Mouse (Mus musculus) limb, embryonic 14.5 days (tissue): ENCODE measurements around the gene Epn1. TPM values are rescaled to one million over a fixed set of nuclear protein-coding genes. Genes with fewer than 3 reads are reported as not detected.

Experiments
- ATAC-seq: fragments of 200-750 bp; cut with Nextera tagmentation; 2 replicates; pipeline ENCODE4 v1.8.0; 2017; ENCODE audit warnings: low read depth, moderate number of reproducible peaks, moderate TSS enrichment; ENCODE audit not compliant: low FRiP score
- DNase-seq: peaks from one replicate; pipeline ENCODE4 v3.0.0-alpha.2; 2015; ENCODE audit warnings: low spot score
- H3K27ac ChIP-seq: fragments of 300-500 bp; sonication (generic); replicated peaks from 2 replicates; pipeline ENCODE4 v1.5.1; 2014; ENCODE audit warnings: low read depth, mild to moderate bottlenecking, low read length, moderate library complexity, mixed read lengths
- H3K27me3 ChIP-seq: fragments of 300-500 bp; sonication (generic); 2 replicates; pipeline ENCODE4 v1.6.1; 2014; ENCODE audit warnings: low read length, mixed read lengths; ENCODE audit not compliant: control insufficient read depth, insufficient read depth
- H3K36me3 ChIP-seq: fragments of 300-500 bp; sonication (generic); 2 replicates; pipeline ENCODE4 v1.6.1; 2014; ENCODE audit warnings: mild to moderate bottlenecking, low read length, moderate library complexity, mixed read lengths; ENCODE audit not compliant: control insufficient read depth, insufficient read depth
- H3K4me1 ChIP-seq: fragments of 300-500 bp; sonication (generic); 2 replicates; pipeline ENCODE4 v1.6.1; 2014; ENCODE audit warnings: antibody characterized with exemption, low read length, mixed read lengths; ENCODE audit not compliant: control insufficient read depth, insufficient read depth
- H3K4me2 ChIP-seq: fragments of 300-500 bp; sonication (generic); replicated peaks from 2 replicates; pipeline ENCODE4 v1.6.1; 2014; ENCODE audit warnings: low read depth, mild to moderate bottlenecking, low read length, moderate library complexity; ENCODE audit not compliant: severe bottlenecking
- H3K4me3 ChIP-seq: fragments of 300-500 bp; sonication (generic); replicated peaks from 2 replicates; pipeline ENCODE4 v1.5.1; 2014; ENCODE audit warnings: low read length
- H3K9ac ChIP-seq: fragments of 300-500 bp; sonication (generic); 2 replicates; pipeline ENCODE4 v1.6.1; 2014; ENCODE audit warnings: mild to moderate bottlenecking, low read depth, low read length, moderate library complexity; ENCODE audit not compliant: severe bottlenecking
- H3K9me3 ChIP-seq: fragments of 300-500 bp; sonication (generic); 2 replicates; pipeline ENCODE4 v1.6.1; 2016; ENCODE audit warnings: low read length; ENCODE audit not compliant: control insufficient read depth
- POLR2A ChIP-seq: fragments of 200-500 bp; IDR thresholded peaks from 2 replicates; pipeline ENCODE4 v1.8.0; 2012; ENCODE audit warnings: inconsistent platforms, mild to moderate bottlenecking, moderate library complexity, borderline replicate concordance; ENCODE audit not compliant: insufficient read depth, insufficient read length; ENCODE audit errors: extremely low read depth
- WGBS: fragments of 180-500 bp; shearing (Covaris S2); extraction: QIAGEN DNeasy Blood & Tissue Kit; methylation state at CpG from one replicate; pipeline ENCODE4 v1.1.7; 2014; 5-methylcytosine and 5-hydroxymethylcytosine counted together
- polyA plus RNA-seq, 2 experiments: library from polyadenylated mRNA; depleted of rRNA in 1 of 2; stranded (reverse) in 1 of 2; unstranded in 1 of 2; fragments of >200 nt; fragmentation: Nextera tagmentation in 1 of 2; extraction: Ambion mirVana in 1 of 2; gene quantifications; 2 replicates each; pipeline versions ENCODE4 v1.2.1 to v1.2.3; 2012 to 2014

Epn1 gene
- polyA plus RNA-seq, 2 experiments: 69.1 to 119 TPM

GRCm38 (mm10) chr7:5085512-5085911 lies 5.5 kb downstream of the Epn1 start:
- ATAC-seq (no peak), DNase-seq (no peak)
- H3K27ac ChIP-seq: no peak overlapping the region
- no peak overlapping the region for H3K4me3 ChIP-seq
- peaks cover 52% of the 10 kb centered on the region for H3K36me3 ChIP-seq
- no peak overlapping the region for H3K4me2 ChIP-seq
- TF ChIP-seq POLR2A: no peak
- 92% methylated on average over 1 of the region's 1 CpGs for WGBS
- H3K4me1 ChIP-seq: peaks cover 10% of the 10 kb centered on the region; the same call in 1 of the 2 replicates
- H3K9me3 ChIP-seq: no peaks in the 10 kb centered on the region
- H3K27me3 ChIP-seq: no peaks in the 10 kb centered on the region
- no peak overlapping the region for H3K9ac ChIP-seq

DNA sequence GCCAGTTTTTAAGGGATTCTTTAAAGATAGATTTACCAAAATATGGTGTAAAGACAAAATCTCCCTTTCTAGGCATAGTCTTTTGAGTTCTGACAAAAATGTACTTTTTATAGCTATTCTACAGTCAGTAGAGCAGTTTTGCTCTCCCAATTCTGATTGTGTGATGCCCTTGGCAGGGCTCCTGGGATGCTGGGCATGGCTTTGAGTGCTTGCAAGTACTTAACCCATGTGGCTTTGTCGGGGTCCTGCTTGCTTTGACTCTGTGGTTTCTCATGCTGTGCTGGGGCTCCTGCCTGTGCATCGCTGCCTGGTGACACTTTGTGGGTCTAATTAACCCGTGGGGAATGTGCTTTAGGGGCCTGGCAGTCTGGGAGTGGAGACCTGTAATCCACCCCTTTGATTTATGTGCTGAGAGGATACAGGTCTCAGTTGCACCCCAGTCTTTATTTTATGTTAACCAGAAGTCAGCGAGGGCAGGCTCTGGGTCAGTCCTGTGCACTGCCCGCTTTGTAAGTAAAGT lies 6.9 kb downstream of the Epn1 start:
- H3K4me3 ChIP-seq: no peak overlapping the region
- H3K9ac ChIP-seq: 0 out of 2 replicates have a peak overlapping the region, but pooled peaks have one; percentile 12
- no peaks in the 10 kb centered on the region for H3K27me3 ChIP-seq
- WGBS: 20% methylated on average over 5 of the region's 5 CpGs
- no peaks in the 10 kb centered on the region for H3K9me3 ChIP-seq
- ATAC-seq (no peak), DNase-seq (no peak)
- H3K4me2 ChIP-seq: no peak overlapping the region
- H3K36me3 ChIP-seq: peaks cover 61% of the 10 kb centered on the region
- no peaks in the 10 kb centered on the region for H3K4me1 ChIP-seq
- TF ChIP-seq POLR2A: no peak
- H3K27ac ChIP-seq: no peak overlapping the region

- H3K9me3 ChIP-seq: no peaks in the 10 kb centered on the region
- no peak overlapping the region for H3K27ac ChIP-seq
- no peaks in the 10 kb centered on the region for H3K27me3 ChIP-seq
- H3K36me3 ChIP-seq: peaks cover 67% of the 10 kb centered on the region
- H3K4me2 ChIP-seq: no peak overlapping the region
- no peak overlapping the region for H3K9ac ChIP-seq
- no peak for ATAC-seq
- DNase-seq: no peak
- no peak overlapping the region for H3K4me3 ChIP-seq
- no peak for TF ChIP-seq POLR2A
- no peaks in the 10 kb centered on the region for H3K4me1 ChIP-seq
- 85% methylated on average over 4 of the region's 4 CpGs for WGBS
Observed at GRCm38 (mm10) chr7:5087886-5088285, 7.9 kb downstream of the Epn1 start.

GRCm38 (mm10) chr7:5089853-5090252 lies 9.8 kb downstream of the Epn1 start:
- Histone ChIP-seq H3K4me1 (no peaks in the 10 kb centered on the region), H3K27ac (no peak overlapping the region), H3K4me3 (no peak overlapping the region), H3K9ac (no peak overlapping the region), H3K36me3 (peaks cover 69% of the 10 kb centered on the region), H3K9me3 (no peaks in the 10 kb centered on the region), H3K27me3 (no peaks in the 10 kb centered on the region), H3K4me2 (no peak overlapping the region)
- DNase-seq: no peak
- 94% methylated on average over 15 of the region's 15 CpGs for WGBS
- ATAC-seq: no peak
- no peak for TF ChIP-seq POLR2A

GRCm38 (mm10) chr7:5091008-5091728 lies 11.1 kb downstream of the Epn1 start:
- H3K4me1 ChIP-seq: no peaks in the 10 kb centered on the region
- H3K27me3 ChIP-seq: no peaks in the 10 kb centered on the region
- no peak overlapping the region for H3K4me2 ChIP-seq
- 94% methylated on average over 15 of the region's 15 CpGs for WGBS
- no peak overlapping the region for H3K27ac ChIP-seq
- H3K36me3 ChIP-seq: peaks cover 79% of the 10 kb centered on the region
- H3K4me3 ChIP-seq: no peak overlapping the region
- H3K9me3 ChIP-seq: no peaks in the 10 kb centered on the region
- TF ChIP-seq POLR2A: no peak
- no peak for ATAC-seq
- no peak for DNase-seq
- no peak overlapping the region for H3K9ac ChIP-seq

- no peaks in the 10 kb centered on the region for H3K27me3 ChIP-seq
- DNase-seq (no peak), ATAC-seq (no peak)
- TF ChIP-seq POLR2A: no peak
- no peak overlapping the region for H3K4me3 ChIP-seq
- H3K4me1 ChIP-seq: no peaks in the 10 kb centered on the region
- H3K9me3 ChIP-seq: no peaks in the 10 kb centered on the region
- H3K4me2 ChIP-seq: no peak overlapping the region
- H3K27ac ChIP-seq: no peak overlapping the region
- no peak overlapping the region for H3K9ac ChIP-seq
- peaks cover 82% of the 10 kb centered on the region for H3K36me3 ChIP-seq
- 87% methylated on average over 5 of the region's 6 CpGs for WGBS
Observed at GRCm38 (mm10) chr7:5092381-5092780, 12.3 kb downstream of the Epn1 start.
